Mouse (Mus musculus): ENCODE measurements around the gene Dlx4. TPM values are rescaled to one million over a fixed set of nuclear protein-coding genes. Genes with fewer than 3 reads are reported as not detected.
A peak's percentile ranks its signal among the peaks of the same experiment; 100 is the strongest.

Gene Dlx4
- polyA plus RNA-seq, 2 experiments = 2.4 to 3.3 TPM

DNA sequence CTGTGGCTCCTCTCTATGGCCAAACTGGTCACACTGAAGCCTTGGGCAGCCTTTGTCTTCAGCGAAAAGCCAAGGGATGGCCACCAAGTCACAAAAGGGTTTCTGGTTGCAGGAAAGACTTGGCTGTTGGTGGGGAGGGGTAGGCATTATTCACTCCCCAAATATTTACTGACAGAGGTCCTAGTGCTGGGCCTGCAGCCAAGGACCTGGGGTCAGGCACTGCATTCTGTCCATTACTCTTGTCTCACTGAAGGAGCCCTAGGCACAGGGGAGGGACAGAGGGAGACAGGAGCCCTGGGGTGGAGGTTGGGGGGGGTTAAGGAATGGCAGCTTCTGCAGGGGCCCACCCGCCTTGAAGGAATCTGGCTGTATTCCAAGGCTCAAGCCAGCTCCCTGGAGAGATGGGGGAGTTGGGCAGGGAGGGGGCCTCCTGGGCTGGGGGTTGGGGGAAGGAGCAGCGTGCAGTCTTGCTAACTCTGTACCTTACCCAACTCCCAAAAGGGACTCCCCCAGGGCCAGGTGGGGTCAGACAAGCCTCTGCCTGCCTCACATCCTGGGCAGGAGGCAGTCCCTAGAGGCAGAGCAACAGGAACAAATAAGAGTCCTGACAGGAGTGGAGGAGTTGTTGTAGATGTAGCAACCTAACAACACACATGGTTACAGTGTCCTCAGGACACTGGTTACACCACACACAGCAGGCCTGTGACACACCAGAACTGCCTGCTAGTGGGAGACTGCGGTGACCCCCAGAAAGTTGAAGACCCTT lies 49.3 kb downstream of the Dlx4 start:
- Histone ChIP-seq H3K4me2 (replicated peaks; ENCODE audit: low read depth, low read length, severe bottlenecking) (no peak overlapping the region), H3K9me3 (ENCODE audit: control insufficient read depth, low read length) (no peaks in the 10 kb centered on the region), H3K27ac (replicated peaks; ENCODE audit: low read depth, low read length) (no peak overlapping the region), H3K36me3 (ENCODE audit: control insufficient read depth, insufficient read depth, low read length) (no peaks in the 10 kb centered on the region), H3K9ac (ENCODE audit: low read depth, low read length, severe bottlenecking) (peak overlapping the region; percentile 26; the same call in 1 of the 2 replicates), H3K4me3 (replicated peaks; ENCODE audit: low read length) (no peak overlapping the region), H3K27me3 (ENCODE audit: control insufficient read depth, insufficient read depth, low read length) (no peaks in the 10 kb centered on the region), H3K4me1 (ENCODE audit: control insufficient read depth, insufficient read depth, low read length) (peaks cover 22% of the 10 kb centered on the region)
- no peak for TF ChIP-seq POLR2A (IDR thresholded peaks at IDR 0.05; ENCODE audit: borderline replicate concordance, extremely low read depth, insufficient read depth, insufficient read length)
- 41% methylated on average over 4 of the region's 4 CpGs for WGBS
- peak; percentile 49 for DNase-seq (ENCODE audit: low spot score)
- ATAC-seq (ENCODE audit: low FRiP score, low read depth) = peak; percentile 31; the same call in 1 of the 2 replicates

DNA sequence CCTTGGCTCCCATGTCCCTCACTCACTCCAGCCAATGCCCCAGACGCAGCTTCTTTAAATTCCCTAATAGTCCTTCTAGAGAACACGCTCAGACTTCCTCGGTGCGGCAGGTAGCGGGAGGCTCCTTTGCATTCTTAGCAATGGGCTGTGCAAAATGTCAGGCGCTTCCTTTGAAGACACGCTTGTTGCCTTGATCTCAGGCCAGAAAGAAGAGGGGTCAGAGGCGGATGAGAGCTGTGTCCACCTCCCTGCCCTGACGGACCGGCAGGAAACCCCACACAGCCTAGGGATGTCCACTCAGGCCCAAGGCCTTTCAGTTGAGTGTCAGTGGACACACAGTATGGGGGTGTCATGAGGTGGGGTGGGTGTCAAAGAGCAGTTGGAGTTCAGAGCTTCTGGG lies 50.5 kb downstream of the Dlx4 start:
- 77% methylated on average over 10 of the region's 10 CpGs for WGBS
- Histone ChIP-seq H3K36me3 (ENCODE audit: control insufficient read depth, insufficient read depth, low read length) (no peaks in the 10 kb centered on the region), H3K4me1 (ENCODE audit: control insufficient read depth, insufficient read depth, low read length) (peaks cover 22% of the 10 kb centered on the region), H3K9ac (ENCODE audit: low read depth, low read length, severe bottlenecking) (no peak overlapping the region), H3K27me3 (ENCODE audit: control insufficient read depth, insufficient read depth, low read length) (no peaks in the 10 kb centered on the region), H3K4me2 (replicated peaks; ENCODE audit: low read depth, low read length, severe bottlenecking) (no peak overlapping the region), H3K9me3 (ENCODE audit: control insufficient read depth, low read length) (no peaks in the 10 kb centered on the region), H3K4me3 (replicated peaks; ENCODE audit: low read length) (no peak overlapping the region), H3K27ac (replicated peaks; ENCODE audit: low read depth, low read length) (no peak overlapping the region)
- no peak for TF ChIP-seq POLR2A (IDR thresholded peaks at IDR 0.05; ENCODE audit: borderline replicate concordance, extremely low read depth, insufficient read depth, insufficient read length)
- ATAC-seq (ENCODE audit: low FRiP score, low read depth) (no peak), DNase-seq (ENCODE audit: low spot score) (no peak)

DNA sequence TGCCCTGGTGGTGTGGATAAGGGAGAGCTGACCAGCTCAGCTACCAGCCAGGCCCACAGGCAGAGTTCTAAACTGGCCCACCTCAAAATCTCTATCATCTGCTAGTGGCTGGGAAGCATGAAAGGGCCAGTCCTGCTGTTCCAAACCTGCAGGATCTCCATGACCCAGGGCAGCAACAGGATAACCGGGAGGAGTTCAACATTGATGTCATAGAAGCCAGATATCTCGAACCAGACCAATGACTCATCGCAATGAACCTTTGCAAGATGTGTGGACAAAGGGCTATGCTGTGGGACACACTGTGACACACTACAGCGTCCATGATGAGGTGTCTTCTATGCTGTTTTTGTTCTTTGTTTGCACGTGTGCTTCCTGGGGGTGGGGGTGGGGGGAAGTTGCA lies 53.0 kb downstream of the Dlx4 start:
- no peak for ATAC-seq (ENCODE audit: low FRiP score, low read depth)
- Histone ChIP-seq H3K36me3 (ENCODE audit: control insufficient read depth, insufficient read depth, low read length) (no peaks in the 10 kb centered on the region), H3K9me3 (ENCODE audit: control insufficient read depth, low read length) (no peaks in the 10 kb centered on the region)

More for the DNA sequence above, 53.0 kb downstream of the Dlx4 start:
- no peaks in the 10 kb centered on the region for H3K27me3 ChIP-seq (ENCODE audit: control insufficient read depth, insufficient read depth, low read length)
- WGBS = 76% methylated on average over 5 of the region's 5 CpGs
- no peak overlapping the region for H3K4me3 ChIP-seq (replicated peaks; ENCODE audit: low read length)
- peaks cover 13% of the 10 kb centered on the region for H3K4me1 ChIP-seq (ENCODE audit: control insufficient read depth, insufficient read depth, low read length)
- no peak overlapping the region for H3K9ac ChIP-seq (ENCODE audit: low read depth, low read length, severe bottlenecking)
- no peak overlapping the region for H3K4me2 ChIP-seq (replicated peaks; ENCODE audit: low read depth, low read length, severe bottlenecking)
- no peak overlapping the region for H3K27ac ChIP-seq (replicated peaks; ENCODE audit: low read depth, low read length)
- TF ChIP-seq POLR2A (IDR thresholded peaks at IDR 0.05; ENCODE audit: borderline replicate concordance, extremely low read depth, insufficient read depth, insufficient read length) = no peak
- DNase-seq (ENCODE audit: low spot score) = no peak

Other genes with a start within 250 kb of the Dlx4 start
- 1,421 and 1,570 TPM in 2 replicates for gene Col1a1, start 210.0 kb downstream of the Dlx4 start, polyA plus RNA-seq (2012; rRNA removed)
- 2,528 and 2,873 TPM in 2 replicates for gene Col1a1, start 210.0 kb downstream of the Dlx4 start, polyA plus RNA-seq (2014; fragmentation: Nextera tagmentation; extraction: Ambion mirVana)
- gene Hils1, start 178.7 kb downstream of the Dlx4 start, polyA plus RNA-seq (2012; rRNA removed) = 0.41 and 0.58 TPM in 2 replicates
- gene Hils1, start 178.7 kb downstream of the Dlx4 start, polyA plus RNA-seq (2014; fragmentation: Nextera tagmentation; extraction: Ambion mirVana) = 0.29 TPM in 1 of 2 replicates, not detected in the other
- 19.4 and 32.9 TPM in 2 replicates for gene Sgca, start 169.9 kb downstream of the Dlx4 start, polyA plus RNA-seq (2012; rRNA removed)
- gene Sgca, start 169.9 kb downstream of the Dlx4 start, polyA plus RNA-seq (2014; fragmentation: Nextera tagmentation; extraction: Ambion mirVana) = 9.1 and 10.2 TPM in 2 replicates
- 32.8 and 34.6 TPM in 2 replicates for gene Ppp1r9b, start 155.2 kb downstream of the Dlx4 start, polyA plus RNA-seq (2012; rRNA removed)
- gene Ppp1r9b, start 155.2 kb downstream of the Dlx4 start, polyA plus RNA-seq (2014; fragmentation: Nextera tagmentation; extraction: Ambion mirVana) = 17.3 and 17.9 TPM in 2 replicates
- gene Samd14, start 136.4 kb downstream of the Dlx4 start, polyA plus RNA-seq (2012; rRNA removed) = 46.0 and 59.7 TPM in 2 replicates
- gene Samd14, start 136.4 kb downstream of the Dlx4 start, polyA plus RNA-seq (2014; fragmentation: Nextera tagmentation; extraction: Ambion mirVana) = 25.5 and 31.7 TPM in 2 replicates
- gene Pdk2, start 104.9 kb downstream of the Dlx4 start, polyA plus RNA-seq (2012; rRNA removed) = 29.6 and 36.3 TPM in 2 replicates
- gene Pdk2, start 104.9 kb downstream of the Dlx4 start, polyA plus RNA-seq (2014; fragmentation: Nextera tagmentation; extraction: Ambion mirVana) = 34.9 and 38.8 TPM in 2 replicates
- 12.7 and 14.3 TPM in 2 replicates for gene Itga3, start 69.5 kb downstream of the Dlx4 start, polyA plus RNA-seq (2012; rRNA removed)
- gene Itga3, start 69.5 kb downstream of the Dlx4 start, polyA plus RNA-seq (2014; fragmentation: Nextera tagmentation; extraction: Ambion mirVana) = 8.6 and 10.0 TPM in 2 replicates
- 8.3 and 8.6 TPM in 2 replicates for gene Dlx3, start 26.1 kb downstream of the Dlx4 start, polyA plus RNA-seq (2012; rRNA removed)
- gene Dlx3, start 26.1 kb downstream of the Dlx4 start, polyA plus RNA-seq (2014; fragmentation: Nextera tagmentation; extraction: Ambion mirVana) = 14.3 and 16.3 TPM in 2 replicates
- 0.08 TPM in 1 of 2 replicates, not detected in the other for gene Tac4, start 115.3 kb upstream of the Dlx4 start, polyA plus RNA-seq (2012; rRNA removed)
- gene Tac4, start 115.3 kb upstream of the Dlx4 start, polyA plus RNA-seq (2014; fragmentation: Nextera tagmentation; extraction: Ambion mirVana) = not detected in 2 replicates
- 49.7 and 51.4 TPM in 2 replicates for gene Kat7, start 164.0 kb upstream of the Dlx4 start, polyA plus RNA-seq (2012; rRNA removed)
- 58.5 and 60.1 TPM in 2 replicates for gene Kat7, start 164.0 kb upstream of the Dlx4 start, polyA plus RNA-seq (2014; fragmentation: Nextera tagmentation; extraction: Ambion mirVana)
- 48.3 and 59.6 TPM in 2 replicates for gene Fam117a, start 190.8 kb upstream of the Dlx4 start, polyA plus RNA-seq (2012; rRNA removed)
- gene Fam117a, start 190.8 kb upstream of the Dlx4 start, polyA plus RNA-seq (2014; fragmentation: Nextera tagmentation; extraction: Ambion mirVana) = 19.3 and 22.1 TPM in 2 replicates
- gene Slc35b1, start 238.4 kb upstream of the Dlx4 start, polyA plus RNA-seq (2012; rRNA removed) = 98.1 and 116 TPM in 2 replicates
- 110 and 117 TPM in 2 replicates for gene Slc35b1, start 238.4 kb upstream of the Dlx4 start, polyA plus RNA-seq (2014; fragmentation: Nextera tagmentation; extraction: Ambion mirVana)